Mouse (Mus musculus): ENCODE results near the gene Drd4.

- TF ChIP-seq POLR2A (IDR thresholded peaks at IDR 0.05; ENCODE audit: borderline replicate concordance, low read depth, low read length) (no peak), CTCF (IDR thresholded peaks at IDR 0.05; ENCODE audit: low read depth, low read length) (no peak)
These were observed 12.8 kb upstream of the Drd4 start, which contains the start of gene Sct for GRCm38 (mm10) chr7:141278766-141279590.

Data from bone marrow macrophage, adult 2 months (primary cell).